ENCODE assay signal across 6 mouse cellular contexts in genomic region chr15:100543651-100544030, GRCm38 (mm10). TPM values are rescaled to one million over a fixed set of nuclear protein-coding genes. Genes with fewer than 3 reads are reported as not detected.
DNase-seq lines count a peak whose midpoint lies in the region; TF ChIP-seq lines count a peak whose summit lies in the region.
"Not testable (repeated sequence)": the region's sequence is repeated elsewhere in the genome, so short reads cannot be mapped to it uniquely, and the experiment has no call there.

No protein-coding gene starts in this region.

- H3K4me3 ChIP-seq in CH12.LX (replicated peaks in 1 of 3; ENCODE audit: low read depth in 2 of 3, low read length in 2 of 3, poor library complexity in 1 of 3) = not testable (repeated sequence)
- H3K4me3 ChIP-seq in MEL (ENCODE audit: control insufficient read depth in 1 of 2, insufficient read depth in 1 of 2, low read depth in 2 of 2, low read length in 2 of 2) = peak overlapping the region; percentile 14 to 68; a peak in 3 of 4 replicates

- TF ChIP-seq CTCF in CH12.LX (conservative IDR thresholded peaks at IDR 0.05 in 1 of 2, IDR thresholded peaks at IDR 0.05 in 1 of 2; ENCODE audit: low read depth in 2 of 2, low read length in 2 of 2); MEL (IDR thresholded peaks at IDR 0.05 in 2 of 3, conservative IDR thresholded peaks at IDR 0.05 in 1 of 3; ENCODE audit: control insufficient read depth in 1 of 3, insufficient read depth in 1 of 3, low read depth in 2 of 3, low read length in 3 of 3, poor library complexity in 1 of 3, severe bottlenecking in 1 of 3): not testable (repeated sequence)

- TF ChIP-seq POLR2A in CH12.LX (IDR thresholded peaks at IDR 0.05; ENCODE audit: low read depth, low read length) = not testable (repeated sequence)
- peak in 1 of 2 experiments; percentile 65; a peak in 2 of 4 replicates for TF ChIP-seq POLR2A in MEL (IDR thresholded peaks at IDR 0.05; ENCODE audit: control insufficient read depth in 1 of 2, insufficient read depth in 1 of 2, low read depth in 1 of 2, low read length in 2 of 2, poor library complexity in 1 of 2)

- not testable (repeated sequence) for H3K9me3 ChIP-seq in CH12.LX (replicated peaks; ENCODE audit: low read length); MEL (replicated peaks; ENCODE audit: insufficient read depth, low read length)

- H3K36me3 ChIP-seq in CH12.LX (replicated peaks in 1 of 2; ENCODE audit: control insufficient read depth in 1 of 2, insufficient read depth in 1 of 2, low read length in 1 of 2) (peaks cover 6 to 25% of the 10 kb centered on the region in 2 experiments), MEL (ENCODE audit: control insufficient read depth in 1 of 2, insufficient read depth in 2 of 2, low read length in 2 of 2) (peaks cover 0 to 24% of the 10 kb centered on the region in 2 experiments; a peak in 2 of 4 replicates)
- not testable (repeated sequence) for H3K36me3 ChIP-seq in splenic B cell, adult 2 months (ENCODE audit: control insufficient read depth, insufficient read depth, low read length, poor library complexity, severe bottlenecking)

- not testable (repeated sequence) for H3K27ac ChIP-seq in CH12.LX (ENCODE audit: insufficient read depth, low read depth)
- H3K27ac ChIP-seq in MEL (ENCODE audit: control insufficient read depth, low read depth, low read length) = peak overlapping the region; percentile 99

- not testable (repeated sequence) for H3K27me3 ChIP-seq in CH12.LX (replicated peaks); MEL (ENCODE audit: control insufficient read depth in 1 of 2, insufficient read depth in 2 of 2, low read length in 2 of 2); splenic B cell, adult 2 months (ENCODE audit: control insufficient read depth, insufficient read depth, low read length, poor library complexity, severe bottlenecking)

- TF ChIP-seq EP300 in CH12.LX (IDR thresholded peaks at IDR 0.05; ENCODE audit: low read length) = peak; percentile 74
- TF ChIP-seq EP300 in MEL (IDR thresholded peaks at IDR 0.05; ENCODE audit: low read depth in 1 of 2, low read length in 2 of 2) = peak; percentile 59 to 76; a peak in 3 of 4 replicates

- not testable (repeated sequence) for TF ChIP-seq RAD21 in CH12.LX (IDR thresholded peaks at IDR 0.05; ENCODE audit: low read depth, low read length); MEL (IDR thresholded peaks at IDR 0.05; ENCODE audit: low read depth, low read length)

- H3K9ac ChIP-seq in CH12.LX (ENCODE audit: insufficient read depth, low read depth) = not testable (repeated sequence)
- peak overlapping the region; percentile 18; the same call in 1 of the 2 replicates for H3K9ac ChIP-seq in MEL (ENCODE audit: control insufficient read depth, low read depth, low read length, poor library complexity, severe bottlenecking)

- DNase-seq in A20 (ENCODE audit: low read depth, low spot score) (peak; percentile 79), CH12.LX (ENCODE audit: extremely low read depth) (peak; percentile 10), MEL (ENCODE audit: low read depth, low spot score) (peak; percentile 97), MEL-GATA-1-ER (ENCODE audit: extremely low read depth, low read depth) (peak; percentile 98)
- peak; percentile 12 to 21 for DNase-seq in B cell, adult 2 months
- peak; percentile 19 for DNase-seq in splenic B cell, adult 2 months (ENCODE audit: low read depth, low spot score)

- H3K4me1 ChIP-seq in CH12.LX (ENCODE audit: control insufficient read depth in 1 of 2, insufficient read depth in 2 of 2) = not testable (repeated sequence)
- peaks cover 16 to 28% of the 10 kb centered on the region in 2 experiments for H3K4me1 ChIP-seq in MEL (ENCODE audit: control insufficient read depth in 1 of 2, insufficient read depth in 2 of 2, low read length in 2 of 2)

- not testable (repeated sequence) for H3K79me2 ChIP-seq in CH12.LX (replicated peaks; ENCODE audit: control insufficient read depth, extremely low read depth, insufficient read depth, poor library complexity, severe bottlenecking); MEL (ENCODE audit: control insufficient read depth, insufficient read depth, low read length, poor library complexity)

- not testable (repeated sequence) for H3K4me2 ChIP-seq in CH12.LX (ENCODE audit: insufficient read depth, low read depth, poor library complexity, severe bottlenecking)

- dilution Hi-C loops in CH12.LX (cut with MboI; ENCODE audit: extremely low pct_ligation_motif_present, extremely low pct_unique_long_range_greater_than_20kb, low sequenced_read_pairs) = not testable (repeated sequence)

- in situ Hi-C loops in CH12.LX (cut with MboI; ENCODE audit: low pct_ligation_motif_present, low pct_unique_long_range_greater_than_20kb, low sequenced_read_pairs) = not testable (repeated sequence)

TF ChIP-seq in CH12.LX, 34 proteins besides CTCF, POLR2A, EP300 and RAD21:
- TF ChIP-seq IRF4 (IDR thresholded peaks at IDR 0.05; ENCODE audit: low read depth, low read length) = peak; percentile 84
- 0 out of 2 replicates have a peak, but pooled peaks have one; percentile 17 for TF ChIP-seq JUN (IDR thresholded peaks at IDR 0.05; ENCODE audit: insufficient read depth, low read depth, low read length)

TF ChIP-seq in MEL, 35 proteins besides CTCF, POLR2A, EP300 and RAD21:
- TF ChIP-seq MYB (IDR thresholded peaks at IDR 0.05; ENCODE audit: low read depth, low read length) (peak; percentile 64; the same call in 1 of the 2 replicates), ZMIZ1 (IDR thresholded peaks at IDR 0.05; ENCODE audit: low read depth, low read length) (peak; percentile 63; the same call in 1 of the 2 replicates), GATA1 (IDR thresholded peaks at IDR 0.05; ENCODE audit: low read depth, low read length) (peak; percentile 65; the same call in 1 of the 2 replicates), MYC (IDR thresholded peaks at IDR 0.05; ENCODE audit: low read depth, low read length) (peak; percentile 51; the same call in 1 of the 2 replicates), ETS1 (IDR thresholded peaks at IDR 0.05; ENCODE audit: low read depth, low read length) (peak; percentile 51), POLR2AphosphoS2 (IDR thresholded peaks at IDR 0.05; ENCODE audit: low read length) (peak; percentile 73), TAL1 (IDR thresholded peaks at IDR 0.05; ENCODE audit: low read length) (peak; percentile 37; the same call in 1 of the 2 replicates), HCFC1 (IDR thresholded peaks at IDR 0.05; ENCODE audit: low read depth, low read length) (peak; percentile 66; the same call in 1 of the 2 replicates), MXI1 (IDR thresholded peaks at IDR 0.05; ENCODE audit: low read depth, low read length) (peak; percentile 55; the same call in 1 of the 2 replicates), NELFE (IDR thresholded peaks at IDR 0.05; ENCODE audit: low read depth, low read length) (peak; percentile 76), SIN3A (IDR thresholded peaks at IDR 0.05; ENCODE audit: low read length) (peak; percentile 92), TCF12 (IDR thresholded peaks at IDR 0.05; ENCODE audit: low read depth, low read length) (peak; percentile 58), NRF1 (IDR thresholded peaks at IDR 0.05; ENCODE audit: insufficient read depth, low read depth, low read length, poor library complexity, severe bottlenecking) (peak; percentile 20; the same call in 1 of the 2 replicates), TBP (IDR thresholded peaks at IDR 0.05; ENCODE audit: low read depth, low read length) (peak; percentile 86)

RNA-seq across cellular contexts. Expression of gene Tfcp2, which starts 8.2 kb away (rescaled TPM):
- total RNA-seq in CH12.LX (2012; rRNA removed) = 5.8 and 7.8 TPM in 2 replicates
- total RNA-seq in CH12.LX (2014; rRNA removed) = 6.3 and 6.8 TPM in 2 replicates
- 5.3 and 5.9 TPM in 2 replicates for polyA plus RNA-seq in CH12.LX (2012; ENCODE audit: insufficient read length, low read depth)
- total RNA-seq in MEL (2012; rRNA removed) = 15.4 and 21.5 TPM in 2 replicates
- 10 to 100 TPM in 1 of 2 experiments, not detected in 1; 20.4 TPM for polyA plus RNA-seq in MEL (2012; ENCODE audit: insufficient read depth in 1 of 2, insufficient read length in 2 of 2, low read depth in 1 of 2, low replicate concordance in 2 of 2, missing spikeins in 1 of 2)

RNA-seq across cellular contexts. Expression of gene Csrnp2, which starts 48.4 kb away (rescaled TPM):
- total RNA-seq in CH12.LX (2012; rRNA removed) (3.5 TPM in 2 replicates), CH12.LX (2014; rRNA removed) (2.3 and 2.4 TPM in 2 replicates), MEL (2012; rRNA removed) (5.3 and 5.8 TPM in 2 replicates)
- polyA plus RNA-seq in CH12.LX (2012; ENCODE audit: insufficient read length, low read depth) (2.0 and 2.3 TPM in 2 replicates), MEL (2012; ENCODE audit: insufficient read depth in 1 of 2, insufficient read length in 2 of 2, low read depth in 1 of 2, low replicate concordance in 2 of 2, missing spikeins in 1 of 2) (1 to 10 TPM in 1 of 2 experiments, not detected in 1; 4.2 TPM)

RNA-seq across cellular contexts. Expression of gene Pou6f1, which starts 56.1 kb away (rescaled TPM):
- total RNA-seq in CH12.LX (2012; rRNA removed) (3.5 and 7.4 TPM in 2 replicates), CH12.LX (2014; rRNA removed) (0.97 and 1.7 TPM in 2 replicates), MEL (2012; rRNA removed) (0.46 and 0.59 TPM in 2 replicates)
- polyA plus RNA-seq in CH12.LX (2012; ENCODE audit: insufficient read length, low read depth) (6.3 and 9.1 TPM in 2 replicates), MEL (2012; ENCODE audit: insufficient read depth in 1 of 2, insufficient read length in 2 of 2, low read depth in 1 of 2, low replicate concordance in 2 of 2, missing spikeins in 1 of 2) (1 to 10 TPM in 1 of 2 experiments, not detected in 1; 2.5 TPM)

Comparison
In these comparisons a context has a peak if more than half of its experiments do, and no peak if none do; other contexts are left out.
1. DNase-seq: peak in every context shown above with its lines; median percentile 98 in MEL-GATA-1-ER; 97 in MEL; 79 in A20; 19 in splenic B cell, adult 2 months; 16 in B cell, adult 2 months; 10 in CH12.LX.